Mouse (Mus musculus) limb, embryonic 13.5 days (tissue): ENCODE data around the gene Appl2. TPM values are rescaled to one million over a fixed set of nuclear protein-coding genes. Genes with fewer than 3 reads are reported as not detected.

ENCODE experiments used
- ATAC-seq: fragments of 200-750 bp; cut with Nextera tagmentation; 2 replicates; pipeline ENCODE4 v1.8.0; 2017; ENCODE audit warnings: low read depth, moderate number of reproducible peaks, moderate TSS enrichment; ENCODE audit not compliant: low FRiP score
- H3K27ac ChIP-seq: fragments of 300-500 bp; sonication (generic); 2 replicates; pipeline ENCODE4 v1.5.1; 2015; ENCODE audit warnings: inconsistent platforms, mild to moderate bottlenecking, moderate library complexity
- H3K27me3 ChIP-seq: fragments of 300-500 bp; sonication (generic); 2 replicates; pipeline ENCODE4 v1.6.1; 2015; ENCODE audit warnings: mild to moderate bottlenecking, inconsistent platforms
- H3K36me3 ChIP-seq: fragments of 300-500 bp; sonication (generic); 2 replicates; pipeline ENCODE4 v1.6.1; 2015; ENCODE audit warnings: inconsistent platforms, mild to moderate bottlenecking, moderate library complexity
- H3K4me1 ChIP-seq: fragments of 300-500 bp; sonication (generic); 2 replicates; pipeline ENCODE4 v1.6.1; 2015; ENCODE audit warnings: inconsistent platforms
- H3K4me2 ChIP-seq: fragments of 300-500 bp; sonication (generic); replicated peaks from 2 replicates; pipeline ENCODE4 v1.6.1; 2015; ENCODE audit warnings: inconsistent platforms, mild to moderate bottlenecking, moderate library complexity
- H3K4me3 ChIP-seq: fragments of 300-500 bp; sonication (generic); 2 replicates; pipeline ENCODE4 v1.5.1; 2015; ENCODE audit warnings: moderate library complexity, mild to moderate bottlenecking, inconsistent platforms
- H3K9ac ChIP-seq: fragments of 300-500 bp; sonication (generic); 2 replicates; pipeline ENCODE4 v1.6.1; 2015; ENCODE audit warnings: mild to moderate bottlenecking, inconsistent platforms
- H3K9me3 ChIP-seq: fragments of 300-500 bp; sonication (generic); 2 replicates; pipeline ENCODE4 v1.6.1; 2016; ENCODE audit warnings: inconsistent platforms
- WGBS: fragments of 180-500 bp; shearing (Covaris S2); methylation state at CpG from one replicate; pipeline ENCODE4 v1.1.7; 2015; 5-methylcytosine and 5-hydroxymethylcytosine counted together
- polyA plus RNA-seq: library from polyadenylated mRNA; unstranded; fragments of >200 nt; fragmentation: Nextera tagmentation; extraction: Ambion mirVana; gene quantifications from 2 replicates; pipeline ENCODE4 v1.2.1, GENCODE M21; 2015

Gene Appl2
- polyA plus RNA-seq, 1 experiment from 2014 or later = 69.7 TPM

DNA sequence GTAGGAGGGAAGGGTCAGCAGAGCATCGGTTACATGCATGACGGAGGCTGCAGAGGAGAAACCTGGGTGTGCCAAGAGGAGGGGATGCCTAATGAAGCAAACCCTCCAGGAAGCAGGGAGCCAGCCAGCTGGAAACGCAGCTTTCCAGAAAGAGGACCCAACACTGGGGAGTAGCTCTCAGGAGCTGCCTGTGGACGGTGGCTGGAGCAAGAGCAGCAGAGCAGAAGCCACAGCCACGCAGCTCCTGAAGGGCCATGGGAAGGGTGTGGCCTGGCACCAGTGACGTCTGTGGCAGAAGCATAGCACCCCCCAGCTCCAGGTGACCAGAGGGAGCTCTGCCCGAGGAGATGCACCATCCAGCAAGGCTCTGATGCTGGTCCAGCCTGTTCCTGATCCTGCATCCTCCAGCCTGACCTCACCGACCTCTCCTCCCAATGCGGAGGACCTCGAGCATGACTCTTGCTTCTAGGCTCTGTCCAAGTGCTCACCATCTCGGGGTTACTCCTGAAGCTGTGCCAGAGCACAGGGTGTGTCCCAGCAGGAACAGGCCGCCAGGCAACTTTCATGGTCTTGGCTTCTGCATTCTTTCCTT lies 19.3 kb downstream of the Appl2 start:
- ATAC-seq = no peak
- Histone ChIP-seq H3K27ac (no peak overlapping the region), H3K4me1 (0 out of 2 replicates have a peak, but pooled peaks cover under 1% of the 10 kb centered on the region), H3K9me3 (no peaks in the 10 kb centered on the region), H3K4me3 (no peak overlapping the region), H3K9ac (no peak overlapping the region), H3K4me2 (no peak overlapping the region), H3K36me3 (peaks cover 59% of the 10 kb centered on the region), H3K27me3 (no peaks in the 10 kb centered on the region)
- WGBS = 82% methylated on average over 12 of the region's 12 CpGs

DNA sequence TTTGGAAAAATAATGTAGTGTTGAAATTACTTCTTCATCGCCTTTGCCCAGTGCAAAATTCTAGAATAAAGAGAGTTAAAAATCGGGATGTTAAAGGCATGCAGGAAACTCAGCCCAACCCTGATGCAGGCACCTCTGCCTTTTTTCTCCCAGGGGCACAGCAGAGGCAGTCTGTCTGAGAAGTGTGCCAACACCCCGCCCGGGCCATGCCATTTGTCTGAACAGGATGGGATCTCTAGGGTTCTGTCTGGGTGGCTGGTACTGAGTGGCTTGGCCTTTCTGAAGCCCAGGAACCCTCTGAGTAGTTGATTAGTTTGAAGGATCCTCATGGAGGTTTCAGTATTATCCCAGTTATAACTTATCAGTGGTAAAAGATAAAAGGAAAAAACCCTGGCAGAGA lies 20.3 kb downstream of the Appl2 start:
- H3K9me3 ChIP-seq = no peaks in the 10 kb centered on the region
- ATAC-seq = no peak
- peaks cover 66% of the 10 kb centered on the region for H3K36me3 ChIP-seq
- no peaks in the 10 kb centered on the region for H3K4me1 ChIP-seq
- no peak overlapping the region for H3K4me3 ChIP-seq
- no peaks in the 10 kb centered on the region for H3K27me3 ChIP-seq
- no peak overlapping the region for H3K9ac ChIP-seq
- H3K27ac ChIP-seq = no peak overlapping the region
- 92% methylated on average over 4 of the region's 4 CpGs for WGBS
- no peak overlapping the region for H3K4me2 ChIP-seq

DNA sequence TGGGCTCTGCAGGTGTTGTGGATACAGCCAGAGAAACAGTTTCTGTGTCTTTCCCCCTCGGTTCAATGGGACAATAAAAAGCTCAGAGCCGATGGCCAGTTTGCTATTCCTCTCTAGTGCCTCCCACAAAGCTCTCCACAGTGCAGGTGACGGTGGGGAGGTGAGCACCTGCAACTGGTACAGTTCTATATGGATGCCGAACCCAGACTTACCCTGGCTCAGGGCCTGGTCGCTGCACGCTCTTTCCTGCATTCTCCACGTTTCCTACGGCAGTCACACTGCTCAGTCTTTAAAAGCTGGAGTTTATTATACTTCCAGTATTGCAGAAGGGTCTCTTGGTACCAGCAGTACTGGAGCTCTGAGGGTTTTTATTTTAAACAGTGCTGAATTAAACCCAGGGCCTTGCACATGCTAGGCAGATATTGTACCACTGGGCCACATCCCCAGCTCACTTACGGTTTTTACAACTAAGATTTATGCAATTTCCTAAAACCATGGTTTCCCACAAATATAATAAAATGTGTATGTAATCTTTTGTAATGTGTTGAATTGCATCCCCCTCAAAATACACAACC lies 21.3 kb downstream of the Appl2 start:
- no peak overlapping the region for H3K9ac ChIP-seq
- H3K27ac ChIP-seq = no peak overlapping the region
- H3K36me3 ChIP-seq = peaks cover 69% of the 10 kb centered on the region
- no peaks in the 10 kb centered on the region for H3K4me1 ChIP-seq
- H3K9me3 ChIP-seq = no peaks in the 10 kb centered on the region
- peak; percentile 70; the same call in 1 of the 2 replicates for ATAC-seq
- WGBS = 76% methylated on average over 9 of the region's 9 CpGs
- no peaks in the 10 kb centered on the region for H3K27me3 ChIP-seq
- H3K4me2 ChIP-seq = no peak overlapping the region
- H3K4me3 ChIP-seq = no peak overlapping the region

DNA sequence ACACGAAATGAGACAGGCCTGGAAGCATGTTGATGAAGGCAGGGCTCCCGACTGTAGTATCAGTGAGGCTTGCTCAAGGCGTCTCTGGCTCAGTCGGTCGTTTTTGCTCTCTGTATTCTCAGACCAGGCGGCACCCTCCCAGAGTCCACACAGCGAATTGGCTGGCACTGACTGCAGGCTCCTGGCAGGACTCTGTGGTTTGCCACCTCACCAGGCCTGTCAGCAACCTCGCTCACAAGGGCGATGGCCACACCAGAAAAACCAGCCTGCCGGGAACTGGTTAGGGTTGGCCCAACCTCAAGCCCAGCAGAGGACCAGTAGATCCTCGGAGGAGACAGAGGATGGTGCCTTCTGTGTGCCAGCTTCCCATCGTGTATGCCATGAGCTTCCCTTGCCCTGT lies 23.7 kb downstream of the Appl2 start:
- peaks cover 81% of the 10 kb centered on the region for H3K36me3 ChIP-seq
- ATAC-seq = no peak
- H3K9ac ChIP-seq = no peak overlapping the region
- H3K27me3 ChIP-seq = no peaks in the 10 kb centered on the region
- no peak overlapping the region for H3K27ac ChIP-seq
- H3K4me1 ChIP-seq = no peaks in the 10 kb centered on the region
- H3K4me2 ChIP-seq = no peak overlapping the region
- WGBS = 90% methylated on average over 12 of the region's 12 CpGs
- H3K9me3 ChIP-seq = no peaks in the 10 kb centered on the region
- H3K4me3 ChIP-seq = no peak overlapping the region

DNA sequence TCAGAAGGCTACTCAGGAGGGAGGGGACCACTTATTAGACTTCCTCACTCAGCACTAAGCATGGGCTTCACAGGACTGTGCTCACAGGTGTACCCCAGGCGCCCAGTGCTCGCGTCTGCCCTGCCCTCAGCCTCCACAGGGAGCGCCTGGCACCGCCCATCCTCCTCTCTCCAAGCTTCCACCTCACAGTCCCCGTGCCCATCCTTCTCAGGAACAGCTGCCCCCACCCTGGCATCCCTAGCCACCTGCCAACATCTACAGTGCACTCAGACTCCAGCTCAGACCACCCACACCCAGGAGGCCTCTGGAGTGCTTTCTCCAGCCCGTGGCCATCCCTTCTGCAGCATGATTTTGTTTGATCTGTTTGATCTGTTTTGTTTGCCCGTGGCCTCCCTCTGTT lies 24.5 kb downstream of the Appl2 start:
- 83% methylated on average over 8 of the region's 8 CpGs for WGBS
- Histone ChIP-seq H3K9me3 (no peaks in the 10 kb centered on the region), H3K36me3 (peaks cover 79% of the 10 kb centered on the region), H3K27ac (no peak overlapping the region), H3K4me2 (no peak overlapping the region), H3K27me3 (no peaks in the 10 kb centered on the region), H3K4me1 (0 out of 2 replicates have a peak, but pooled peaks cover 2% of the 10 kb centered on the region), H3K9ac (no peak overlapping the region), H3K4me3 (no peak overlapping the region)
- ATAC-seq = no peak

DNA sequence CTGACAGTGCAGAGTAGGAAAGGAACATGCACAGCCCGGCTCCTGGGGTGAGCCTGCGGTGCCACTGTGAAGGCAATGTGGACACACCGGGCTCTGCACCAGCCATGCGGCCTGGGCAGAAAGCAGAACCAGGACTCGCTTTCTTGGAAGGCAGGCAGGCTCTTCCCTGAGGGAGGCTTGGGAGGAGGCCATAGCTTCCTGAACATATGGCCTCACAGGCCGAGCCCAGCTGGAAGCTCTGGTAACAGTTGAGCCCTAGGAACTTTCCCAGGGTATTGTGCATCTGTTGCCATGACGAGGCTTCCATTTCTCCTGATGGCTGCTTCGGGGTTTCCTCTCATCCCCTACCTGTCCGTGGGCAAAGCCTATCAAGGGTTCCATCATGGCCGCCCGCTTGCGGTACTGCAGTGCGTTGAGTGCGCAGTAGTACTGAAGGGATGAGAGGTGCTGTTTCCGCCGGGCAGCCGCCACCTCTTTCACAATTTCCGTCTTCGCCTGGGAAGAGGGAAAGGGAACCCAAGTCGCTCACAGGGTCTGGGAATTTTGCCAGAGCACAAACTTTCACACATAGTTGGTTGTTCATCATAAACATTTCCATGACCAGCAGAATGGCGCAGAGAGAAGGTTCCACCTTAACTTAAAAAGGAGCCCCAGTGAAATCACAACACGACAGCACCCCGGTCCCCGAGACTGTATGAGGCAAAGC lies 28.0 kb downstream of the Appl2 start:
- H3K27ac ChIP-seq = no peak overlapping the region
- 84% methylated on average over 24 of the region's 24 CpGs for WGBS
- no peak for ATAC-seq

DNA sequence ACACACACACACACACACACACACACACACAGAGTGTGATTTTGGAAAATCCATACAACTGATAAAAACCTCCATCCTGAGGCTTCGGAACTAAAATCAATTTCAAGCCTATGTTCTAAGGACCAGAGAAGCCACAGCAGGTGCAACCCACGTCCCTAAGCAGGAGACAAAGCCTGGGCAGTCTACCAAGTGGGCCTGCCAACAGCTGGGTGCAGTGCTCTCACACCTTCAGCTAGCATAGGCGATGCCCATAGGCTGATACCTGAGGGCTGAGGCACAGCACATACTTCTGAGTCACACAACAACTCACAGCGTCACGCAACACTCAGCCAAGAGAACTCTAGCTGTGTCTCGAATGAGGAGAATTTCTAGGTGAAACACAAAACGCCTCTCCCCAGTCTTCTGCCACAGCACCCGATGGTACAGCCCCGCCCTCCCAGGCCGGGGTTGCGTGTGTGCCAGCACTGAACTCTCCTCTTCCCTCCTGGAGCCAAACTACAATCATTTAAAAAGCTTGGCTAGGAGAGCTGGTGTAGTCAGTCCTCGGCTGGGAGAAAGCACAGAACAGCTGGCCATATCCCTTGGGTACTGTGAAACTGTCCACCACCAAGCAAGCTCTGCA lies 29.6 kb downstream of the Appl2 start:
- Histone ChIP-seq H3K4me1 (0 out of 2 replicates have a peak, but pooled peaks cover 4% of the 10 kb centered on the region), H3K4me2 (no peak overlapping the region), H3K27me3 (no peaks in the 10 kb centered on the region), H3K4me3 (no peak overlapping the region), H3K27ac (no peak overlapping the region), H3K36me3 (peaks cover 63% of the 10 kb centered on the region), H3K9ac (no peak overlapping the region), H3K9me3 (no peaks in the 10 kb centered on the region)
- ATAC-seq = 0 out of 2 replicates have a peak, but pooled peaks have one; percentile 5
- 83% methylated on average over 12 of the region's 12 CpGs for WGBS

More for the DNA sequence above, 28.0 kb downstream of the Appl2 start:
- no peak overlapping the region for H3K4me3 ChIP-seq
- H3K9me3 ChIP-seq = no peaks in the 10 kb centered on the region
- 0 out of 2 replicates have a peak, but pooled peaks cover 4% of the 10 kb centered on the region for H3K4me1 ChIP-seq
- H3K9ac ChIP-seq = no peak overlapping the region
- H3K36me3 ChIP-seq = peaks cover 73% of the 10 kb centered on the region
- H3K4me2 ChIP-seq = no peak overlapping the region
- H3K27me3 ChIP-seq = no peaks in the 10 kb centered on the region

DNA sequence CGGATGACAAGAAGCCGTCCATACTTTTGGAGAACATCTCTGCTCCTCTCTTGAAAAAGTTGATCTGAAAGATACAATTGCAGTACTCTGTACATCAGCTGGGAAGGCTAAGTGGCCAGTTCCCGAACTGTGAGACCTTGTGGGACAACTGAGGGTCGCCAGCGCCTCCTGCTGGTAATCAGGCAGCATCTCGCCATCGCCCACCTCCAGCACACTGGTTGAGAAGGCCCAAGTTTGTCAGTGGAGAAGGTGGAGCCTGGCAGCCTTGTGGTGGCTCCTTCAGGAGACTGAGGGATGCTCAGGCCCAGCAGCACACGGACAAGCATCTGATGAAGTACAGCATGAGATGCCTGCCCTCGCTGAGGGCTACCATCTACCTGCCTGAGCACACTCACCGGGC lies 31.2 kb downstream of the Appl2 start:
- Histone ChIP-seq H3K36me3 (peaks cover 67% of the 10 kb centered on the region), H3K4me3 (no peak overlapping the region), H3K4me2 (no peak overlapping the region), H3K27me3 (no peaks in the 10 kb centered on the region), H3K27ac (no peak overlapping the region), H3K9me3 (no peaks in the 10 kb centered on the region), H3K4me1 (0 out of 2 replicates have a peak, but pooled peaks cover 4% of the 10 kb centered on the region), H3K9ac (no peak overlapping the region)
- 56% methylated on average over 10 of the region's 10 CpGs for WGBS
- no peak for ATAC-seq

DNA sequence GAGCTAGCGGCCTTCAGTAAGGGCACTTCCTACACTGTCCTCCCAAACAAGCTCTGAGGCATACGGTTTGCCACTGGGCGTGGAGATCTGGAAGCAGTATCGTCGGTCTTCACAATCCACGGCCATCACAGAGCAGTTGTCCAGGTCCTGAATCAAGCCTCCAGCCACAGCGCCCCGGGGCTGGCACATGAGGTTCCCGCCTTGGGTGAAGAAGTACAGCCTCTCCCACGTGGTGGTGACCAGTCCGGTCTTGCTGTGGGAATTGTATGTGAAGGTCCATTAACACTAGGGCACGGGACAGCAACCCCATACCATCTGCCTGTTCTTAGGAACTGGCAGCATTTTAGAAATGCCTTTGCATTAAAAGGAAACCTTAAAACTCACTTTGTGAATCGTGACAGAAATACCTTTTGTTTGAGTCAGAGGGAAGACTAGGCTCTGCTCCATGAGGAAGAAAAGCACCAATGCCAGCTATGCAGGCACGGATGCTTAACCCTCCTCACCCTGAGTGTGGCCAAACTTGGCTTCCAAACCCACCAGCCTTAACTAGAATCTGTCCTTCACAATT lies 35.8 kb downstream of the Appl2 start:
- no peak for ATAC-seq
- H3K4me3 ChIP-seq = no peak overlapping the region
- H3K9me3 ChIP-seq = no peaks in the 10 kb centered on the region
- no peaks in the 10 kb centered on the region for H3K27me3 ChIP-seq
- H3K36me3 ChIP-seq = peaks cover 81% of the 10 kb centered on the region
- H3K27ac ChIP-seq = no peak overlapping the region
- H3K9ac ChIP-seq = no peak overlapping the region
- no peaks in the 10 kb centered on the region for H3K4me1 ChIP-seq
- H3K4me2 ChIP-seq = no peak overlapping the region
- 92% methylated on average over 14 of the region's 14 CpGs for WGBS

DNA sequence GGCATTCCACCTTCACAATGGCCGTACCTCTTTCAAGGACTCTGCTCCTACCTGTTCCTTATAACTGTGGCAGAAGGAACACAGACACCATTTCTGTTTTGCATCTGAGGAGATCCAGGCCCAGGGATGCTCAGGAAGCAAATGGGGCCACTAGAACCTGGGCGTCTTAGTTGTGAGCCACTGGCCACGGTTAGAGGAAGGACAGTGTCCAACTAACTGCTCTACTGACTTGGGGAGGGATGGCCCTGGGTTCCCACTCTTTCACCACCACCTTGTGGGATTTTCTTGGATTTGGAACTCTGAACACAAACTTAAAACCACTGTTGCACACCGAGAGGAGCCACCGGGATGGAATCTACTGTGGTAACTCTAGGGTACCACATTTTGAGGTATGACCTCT lies 36.7 kb downstream of the Appl2 start:
- H3K36me3 ChIP-seq = peaks cover 85% of the 10 kb centered on the region
- WGBS = 91% methylated on average over 5 of the region's 5 CpGs
- H3K4me2 ChIP-seq = no peak overlapping the region

DNA sequence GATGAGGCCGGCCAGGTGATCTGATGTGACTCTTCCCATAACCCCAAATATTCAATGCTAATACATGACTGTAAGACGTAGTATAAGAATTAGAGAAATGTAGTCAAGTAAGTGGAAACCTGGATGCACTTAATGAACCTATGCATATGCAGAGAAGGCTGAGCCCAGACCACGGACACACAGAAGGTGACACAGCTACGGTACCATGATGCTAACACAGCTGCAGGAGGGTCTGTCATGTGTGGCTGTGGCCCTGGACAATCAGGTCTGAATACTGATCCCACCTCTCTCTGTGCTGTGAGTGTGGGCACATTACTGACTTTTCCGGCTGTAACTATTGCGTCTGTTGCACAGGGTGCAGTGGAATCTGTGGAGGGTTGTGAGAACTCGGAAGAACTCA lies 38.0 kb downstream of the Appl2 start:
- no peaks in the 10 kb centered on the region for H3K27me3 ChIP-seq
- H3K27ac ChIP-seq = no peak overlapping the region
- H3K9ac ChIP-seq = no peak overlapping the region
- H3K36me3 ChIP-seq = peaks cover 80% of the 10 kb centered on the region
- ATAC-seq = no peak
- H3K9me3 ChIP-seq = no peaks in the 10 kb centered on the region
- H3K4me3 ChIP-seq = no peak overlapping the region
- H3K4me1 ChIP-seq = no peaks in the 10 kb centered on the region
- 94% methylated on average over 7 of the region's 7 CpGs for WGBS
- H3K4me2 ChIP-seq = no peak overlapping the region

More for the DNA sequence above, 36.7 kb downstream of the Appl2 start:
- no peak overlapping the region for H3K27ac ChIP-seq
- no peaks in the 10 kb centered on the region for H3K9me3 ChIP-seq
- H3K4me1 ChIP-seq = no peaks in the 10 kb centered on the region
- H3K27me3 ChIP-seq = no peaks in the 10 kb centered on the region
- no peak for ATAC-seq
- H3K4me3 ChIP-seq = no peak overlapping the region
- H3K9ac ChIP-seq = no peak overlapping the region

DNA sequence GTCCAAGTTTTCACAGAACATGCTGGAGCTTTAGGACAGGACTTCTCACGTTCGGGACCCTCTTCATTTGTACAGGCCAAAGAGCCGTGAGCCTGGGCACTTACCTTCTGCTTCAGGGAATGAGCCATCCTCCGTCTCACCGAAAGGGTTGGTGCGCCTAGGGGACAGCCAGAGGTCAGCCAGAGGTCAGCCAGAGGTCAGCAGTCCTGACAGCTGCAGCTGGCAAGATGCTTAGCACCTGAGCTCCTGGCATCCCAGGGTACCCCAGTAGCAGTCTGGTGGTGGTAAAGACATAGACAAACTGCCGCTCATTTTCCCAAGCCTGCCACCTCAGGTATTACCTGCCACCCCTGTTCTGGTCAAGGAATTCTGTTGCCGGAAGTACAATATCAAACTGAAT lies 39.9 kb downstream of the Appl2 start:
- Histone ChIP-seq H3K9me3 (no peaks in the 10 kb centered on the region), H3K36me3 (peaks cover 84% of the 10 kb centered on the region), H3K4me3 (no peak overlapping the region), H3K9ac (no peak overlapping the region), H3K4me2 (no peak overlapping the region), H3K27ac (no peak overlapping the region), H3K4me1 (no peaks in the 10 kb centered on the region), H3K27me3 (no peaks in the 10 kb centered on the region)
- 81% methylated on average over 8 of the region's 8 CpGs for WGBS
- no peak for ATAC-seq
